Mouse (Mus musculus) embryonic facial prominence, embryonic 14.5 days (tissue): Measurements from ENCODE around the gene Cad. TPM values are rescaled to one million over a fixed set of nuclear protein-coding genes. Genes with fewer than 3 reads are reported as not detected.

Experiments
- ATAC-seq: fragments of 200-750 bp; cut with Nextera tagmentation; 2 replicates; pipeline ENCODE4 v1.8.0; 2017; ENCODE audit warnings: low read depth, moderate number of reproducible peaks, moderate TSS enrichment
- DNase-seq: peaks from one replicate; pipeline ENCODE4 v3.0.0-alpha.2; 2015; ENCODE audit warnings: low spot score
- H3K27ac ChIP-seq: fragments of 300-500 bp; sonication (generic); replicated peaks from 2 replicates; pipeline ENCODE4 v1.5.1; 2014; ENCODE audit warnings: low read depth, mild to moderate bottlenecking, low read length, moderate library complexity
- H3K27me3 ChIP-seq: fragments of 300-500 bp; sonication (generic); replicated peaks from 2 replicates; pipeline ENCODE4 v1.6.1; 2014; ENCODE audit warnings: low read length; ENCODE audit not compliant: control insufficient read depth, insufficient read depth
- H3K36me3 ChIP-seq: fragments of 300-500 bp; sonication (generic); 2 replicates; pipeline ENCODE4 v1.6.1; 2014; ENCODE audit warnings: low read length, mixed read lengths; ENCODE audit not compliant: control insufficient read depth, insufficient read depth
- H3K4me1 ChIP-seq: fragments of 300-500 bp; sonication (generic); 2 replicates; pipeline ENCODE4 v1.6.1; 2014; ENCODE audit warnings: antibody characterized with exemption, low read length; ENCODE audit not compliant: control insufficient read depth, insufficient read depth
- H3K4me2 ChIP-seq: fragments of 300-500 bp; sonication (generic); 2 replicates; pipeline ENCODE4 v1.6.1; 2014; ENCODE audit warnings: low read depth, mild to moderate bottlenecking, low read length, moderate library complexity, mixed read lengths
- H3K4me3 ChIP-seq: fragments of 300-500 bp; sonication (generic); 2 replicates; pipeline ENCODE4 v1.5.1; 2014; ENCODE audit warnings: low read depth, mild to moderate bottlenecking, low read length
- H3K9ac ChIP-seq: fragments of 300-500 bp; sonication (generic); 2 replicates; pipeline ENCODE4 v1.6.1; 2014; ENCODE audit warnings: low read depth, mild to moderate bottlenecking, low read length, moderate library complexity, mixed read lengths
- H3K9me3 ChIP-seq: fragments of 300-500 bp; sonication (generic); 2 replicates; pipeline ENCODE4 v1.6.1; 2016; ENCODE audit warnings: low read length; ENCODE audit not compliant: control insufficient read depth
- WGBS: fragments of 180-500 bp; shearing (Covaris S2); extraction: QIAGEN DNeasy Blood & Tissue Kit; methylation state at CpG from one replicate; pipeline ENCODE4 v1.1.7; 2014; 5-methylcytosine and 5-hydroxymethylcytosine counted together
- polyA plus RNA-seq: library from polyadenylated mRNA; unstranded; fragments of >200 nt; fragmentation: Nextera tagmentation; extraction: Ambion mirVana; gene quantifications from 2 replicates; pipeline ENCODE4 v1.2.1, GENCODE M21; 2014

Gene Cad
- polyA plus RNA-seq, 1 experiment from 2014 or later, result 29.1 TPM

DNA sequence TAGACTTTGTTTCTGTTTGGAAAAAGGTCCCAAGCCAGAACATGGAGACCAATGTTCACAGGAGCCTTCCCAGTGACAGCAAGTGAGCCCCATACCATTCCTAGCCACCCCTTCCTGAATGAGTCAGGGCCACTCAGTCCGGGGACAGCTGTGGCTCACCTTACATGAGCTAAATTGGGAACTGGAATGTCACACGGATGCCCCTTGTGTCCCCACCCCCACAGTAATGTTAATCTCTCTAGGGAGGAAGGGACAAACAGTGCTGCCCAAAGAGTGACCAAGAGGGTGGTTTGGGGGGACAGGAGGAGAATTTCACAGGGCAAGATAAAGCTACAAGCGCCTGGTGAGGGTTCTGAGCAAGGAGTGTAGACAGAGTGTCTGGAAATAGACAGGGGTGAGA lies 61.8 kb downstream of the Cad start, which contains the start of gene Trim54:
Gene Trim54 (plus strand): TSS at position 359 of the 400 bp plus-strand sequence.
- no peaks in the 10 kb centered on the region for H3K36me3 ChIP-seq
- H3K9ac ChIP-seq, result no peak within 1 kb of the TSS
- no peaks in the 10 kb centered on the region for H3K27me3 ChIP-seq
- H3K4me3 ChIP-seq, result no peak within 1 kb of the TSS
- ATAC-seq (peak; percentile 53; the same call in 1 of the 2 replicates), DNase-seq (no peak)
- no peaks in the 10 kb centered on the region; the same call in 1 of the 2 replicates for H3K9me3 ChIP-seq
- 32% methylated on average over 3 of the region's 3 CpGs for WGBS
- H3K4me2 ChIP-seq, result no peak within 1 kb of the TSS
- no peak within 1 kb of the TSS for H3K27ac ChIP-seq
- no peaks in the 10 kb centered on the region for H3K4me1 ChIP-seq

DNA sequence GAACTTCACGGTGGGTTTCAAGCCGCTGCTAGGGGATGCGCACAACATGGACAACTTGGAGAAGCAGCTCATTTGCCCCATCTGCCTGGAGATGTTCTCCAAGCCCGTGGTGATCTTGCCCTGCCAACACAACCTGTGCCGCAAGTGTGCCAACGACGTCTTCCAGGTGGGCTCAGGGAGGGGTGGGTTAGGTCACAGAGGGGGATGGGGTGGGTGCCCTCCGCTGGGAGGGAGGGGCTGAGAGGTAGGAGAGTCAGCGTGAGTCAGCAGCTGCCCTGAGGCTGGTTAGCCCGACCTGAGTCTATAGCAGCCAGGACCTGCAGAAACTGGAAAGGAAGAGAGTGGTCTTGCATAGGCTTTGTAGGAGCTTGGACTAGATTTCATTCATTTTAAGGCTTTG lies 62.3 kb downstream of the Cad start:
- H3K4me1 ChIP-seq, result no peaks in the 10 kb centered on the region
- H3K36me3 ChIP-seq, result no peaks in the 10 kb centered on the region
- no peak overlapping the region for H3K4me3 ChIP-seq
- no peaks in the 10 kb centered on the region; the same call in 1 of the 2 replicates for H3K9me3 ChIP-seq
- no peak overlapping the region for H3K9ac ChIP-seq
- H3K27me3 ChIP-seq, result no peaks in the 10 kb centered on the region
- DNase-seq (no peak), ATAC-seq (no peak)
- WGBS, result 21% methylated on average over 10 of the region's 10 CpGs
- no peak overlapping the region for H3K4me2 ChIP-seq
- H3K27ac ChIP-seq, result no peak overlapping the region

DNA sequence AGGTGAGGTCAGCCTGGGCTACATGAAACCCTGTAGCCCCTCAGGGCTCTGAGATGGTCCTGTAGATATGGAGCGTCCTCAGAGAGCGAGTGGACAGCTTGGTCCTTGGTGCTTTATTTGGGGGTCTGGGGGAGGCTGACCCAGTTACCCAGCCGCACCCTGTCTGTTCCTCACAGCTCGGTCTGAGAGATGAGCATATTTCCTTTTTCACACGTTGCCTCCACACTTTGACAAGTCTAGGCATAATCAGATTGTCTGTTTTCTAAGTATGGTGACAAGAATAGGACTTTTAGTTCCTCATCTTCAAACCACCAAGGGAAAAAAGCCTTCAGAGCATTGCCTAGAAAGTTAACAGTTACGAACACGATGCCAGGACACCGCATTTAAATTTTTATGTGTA lies 66.5 kb downstream of the Cad start:
- H3K9ac ChIP-seq, result no peak overlapping the region
- 83% methylated on average over 8 of the region's 8 CpGs for WGBS
- H3K36me3 ChIP-seq, result no peaks in the 10 kb centered on the region
- DNase-seq (no peak), ATAC-seq (no peak)
- no peaks in the 10 kb centered on the region for H3K4me1 ChIP-seq
- no peaks in the 10 kb centered on the region for H3K9me3 ChIP-seq
- H3K27ac ChIP-seq, result no peak overlapping the region
- H3K4me2 ChIP-seq, result no peak overlapping the region
- H3K4me3 ChIP-seq, result no peak overlapping the region
- no peaks in the 10 kb centered on the region for H3K27me3 ChIP-seq

DNA sequence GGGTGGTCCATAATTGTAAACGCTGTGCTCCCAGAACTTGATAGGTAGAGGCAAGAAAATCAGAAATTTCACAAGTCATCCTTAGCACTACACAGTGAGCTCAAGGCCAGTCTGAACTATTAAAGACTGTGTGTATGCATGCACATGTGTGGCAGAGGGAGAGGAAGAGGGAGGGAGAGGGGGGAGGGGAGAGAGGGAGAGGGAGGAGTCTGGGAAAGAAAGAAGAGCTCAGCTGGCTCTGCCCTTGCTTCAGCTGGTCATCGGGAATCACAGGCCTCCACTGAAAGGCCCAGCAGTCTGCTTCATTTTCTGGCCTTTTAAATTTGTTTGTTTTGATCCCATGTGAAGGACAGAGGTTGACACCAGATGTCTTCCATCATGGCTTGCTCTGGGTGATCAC lies 68.9 kb downstream of the Cad start:
- no peaks in the 10 kb centered on the region for H3K9me3 ChIP-seq
- H3K4me2 ChIP-seq, result no peak overlapping the region
- no peaks in the 10 kb centered on the region for H3K4me1 ChIP-seq
- no peak overlapping the region for H3K27ac ChIP-seq
- no peak for ATAC-seq
- no peaks in the 10 kb centered on the region for H3K36me3 ChIP-seq
- WGBS, result 37% methylated on average over 2 of the region's 2 CpGs
- no peaks in the 10 kb centered on the region for H3K27me3 ChIP-seq
- H3K9ac ChIP-seq, result no peak overlapping the region
- DNase-seq, result no peak
- no peak overlapping the region for H3K4me3 ChIP-seq

DNA sequence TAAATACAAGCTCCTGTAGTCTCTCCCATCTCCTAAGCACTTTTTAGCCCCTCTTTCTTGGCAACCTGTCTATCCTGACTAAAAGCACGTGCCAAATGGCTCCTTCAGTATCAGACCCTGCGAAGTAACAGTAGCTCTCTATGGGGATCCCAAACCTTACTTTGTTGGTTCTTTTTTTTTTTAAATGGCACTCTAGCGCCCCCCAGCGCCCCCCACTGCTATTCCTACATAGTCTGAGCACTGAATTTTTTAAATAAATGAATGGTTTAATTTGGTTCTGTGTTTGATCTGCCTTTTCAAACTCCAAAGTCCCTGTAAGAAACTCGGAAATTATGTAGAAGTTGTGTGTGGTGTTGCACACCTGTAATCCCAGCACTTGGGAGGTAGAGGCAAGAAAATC lies 71.5 kb downstream of the Cad start:
- no peaks in the 10 kb centered on the region for H3K4me1 ChIP-seq
- no peak overlapping the region for H3K9ac ChIP-seq
- no peaks in the 10 kb centered on the region for H3K27me3 ChIP-seq
- ATAC-seq (no peak), DNase-seq (no peak)
- no peak overlapping the region for H3K4me3 ChIP-seq
- H3K9me3 ChIP-seq, result no peaks in the 10 kb centered on the region
- H3K27ac ChIP-seq, result no peak overlapping the region
- 43% methylated on average over 5 of the region's 5 CpGs for WGBS
- H3K36me3 ChIP-seq, result no peaks in the 10 kb centered on the region
- H3K4me2 ChIP-seq, result no peak overlapping the region

Other genes with a start within 250 kb of the Cad start
- gene Mapre3, start 240.1 kb upstream of the Cad start, polyA plus RNA-seq, result 31.0 and 37.0 TPM in 2 replicates
- 77.1 and 77.2 TPM in 2 replicates for gene Tmem214, start 186.8 kb upstream of the Cad start, polyA plus RNA-seq
- gene Agbl5, start 166.1 kb upstream of the Cad start, polyA plus RNA-seq, result 17.4 and 22.4 TPM in 2 replicates
- gene Ost4, start 147.0 kb upstream of the Cad start, polyA plus RNA-seq, result 507 and 572 TPM in 2 replicates
- gene Emilin1, start 141.4 kb upstream of the Cad start, polyA plus RNA-seq, result 200 and 225 TPM in 2 replicates
- 22.1 and 24.7 TPM in 2 replicates for gene Khk, start 133.3 kb upstream of the Cad start, polyA plus RNA-seq
- gene Cgref1, start 109.2 kb upstream of the Cad start, polyA plus RNA-seq, result 30.9 and 51.1 TPM in 2 replicates
- gene Preb, start 94.4 kb upstream of the Cad start, polyA plus RNA-seq, result 85.3 and 91.2 TPM in 2 replicates
- 0.19 TPM in 1 of 2 replicates, not detected in the other for gene Tcf23, start 86.1 kb upstream of the Cad start, polyA plus RNA-seq
- 189 and 195 TPM in 2 replicates for gene Atraid, start 6.5 kb upstream of the Cad start, polyA plus RNA-seq
- gene Slc5a6, start 5.9 kb upstream of the Cad start, polyA plus RNA-seq, result 14.9 and 17.6 TPM in 2 replicates
- not detected in 2 replicates for gene Dnajc5g, start 51.5 kb downstream of the Cad start, polyA plus RNA-seq
- 0.84 and 0.93 TPM in 2 replicates for gene Slc30a3, start 53.5 kb downstream of the Cad start, polyA plus RNA-seq
- 11.6 and 16.3 TPM in 2 replicates for gene Trim54, start 61.9 kb downstream of the Cad start, polyA plus RNA-seq
- 0.39 TPM in 1 of 2 replicates, not detected in the other for gene Ucn, start 84.0 kb downstream of the Cad start, polyA plus RNA-seq
- 47.7 and 54.6 TPM in 2 replicates for gene Mpv17, start 99.5 kb downstream of the Cad start, polyA plus RNA-seq
- 0.54 and 0.68 TPM in 2 replicates for gene Gm29609, start 125.1 kb downstream of the Cad start, polyA plus RNA-seq
- 47.5 and 59.9 TPM in 2 replicates for gene Gtf3c2, start 125.4 kb downstream of the Cad start, polyA plus RNA-seq
- gene Snx17, start 138.4 kb downstream of the Cad start, polyA plus RNA-seq, result 124 and 141 TPM in 2 replicates
- gene Eif2b4, start 138.7 kb downstream of the Cad start, polyA plus RNA-seq, result 55.5 and 58.0 TPM in 2 replicates
- gene Zfp513, start 147.5 kb downstream of the Cad start, polyA plus RNA-seq, result 5.4 and 5.8 TPM in 2 replicates
- 102 and 107 TPM in 2 replicates for gene Ppm1g, start 165.9 kb downstream of the Cad start, polyA plus RNA-seq
- 157 and 172 TPM in 2 replicates for gene Nrbp1, start 186.1 kb downstream of the Cad start, polyA plus RNA-seq
- gene Gm9970, start 186.5 kb downstream of the Cad start, polyA plus RNA-seq, result 0.68 and 0.83 TPM in 2 replicates
- 14.8 and 15.2 TPM in 2 replicates for gene Krtcap3, start 196.9 kb downstream of the Cad start, polyA plus RNA-seq
- 36.7 and 38.4 TPM in 2 replicates for gene Ift172, start 236.3 kb downstream of the Cad start, polyA plus RNA-seq
- 74.4 and 80.6 TPM in 2 replicates for gene Fndc4, start 241.3 kb downstream of the Cad start, polyA plus RNA-seq
- 0.17 and 0.31 TPM in 2 replicates for gene Gckr, start 242.7 kb downstream of the Cad start, polyA plus RNA-seq